Mouse (Mus musculus) liver, adult 2 months (tissue): Measurements from ENCODE around the gene Kcne4. TPM values are rescaled to one million over a fixed set of nuclear protein-coding genes. Genes with fewer than 3 reads are reported as not detected.
A peak's percentile ranks its signal among the peaks of the same experiment; 100 is the strongest.

Source experiments
- DNase-seq: peaks from one replicate; pipeline ENCODE4 v3.0.0-alpha.2; 2011; ENCODE audit warnings: low read depth, low spot score; ENCODE audit errors: extremely low read depth
- H3K27ac ChIP-seq: fragments of 200-500 bp; replicated peaks from 2 replicates; pipeline ENCODE4 v1.5.1; 2012; ENCODE audit warnings: low read depth, mild to moderate bottlenecking, control low read depth, inconsistent platforms, low read length; ENCODE audit not compliant: insufficient read depth
- H3K27me3 ChIP-seq: fragments of 200-500 bp; 2 replicates; pipeline ENCODE4 v1.6.1; 2012; ENCODE audit warnings: mild to moderate bottlenecking, moderate library complexity, low read length, inconsistent platforms; ENCODE audit not compliant: control insufficient read depth, insufficient read depth
- H3K36me3 ChIP-seq: fragments of 200-500 bp; 2 replicates; pipeline ENCODE4 v1.6.1; 2012; ENCODE audit warnings: low read length, inconsistent platforms; ENCODE audit not compliant: control insufficient read depth, insufficient read depth
- H3K4me1 ChIP-seq: fragments of 200-500 bp; 2 replicates; pipeline ENCODE4 v1.6.1; 2011; ENCODE audit warnings: low read length; ENCODE audit not compliant: control insufficient read depth, insufficient read depth
- H3K4me3 ChIP-seq: fragments of 200-500 bp; 2 replicates; pipeline ENCODE4 v1.5.1; 2011; ENCODE audit warnings: low read depth, mild to moderate bottlenecking, control low read depth, low read length, moderate library complexity; ENCODE audit not compliant: insufficient read depth
- H3K79me2 ChIP-seq: fragments of 200-500 bp; 2 replicates; pipeline ENCODE4 v1.6.1; 2012; ENCODE audit warnings: inconsistent platforms, mild to moderate bottlenecking, low read length, moderate library complexity; ENCODE audit not compliant: control insufficient read depth, insufficient read depth
- H3K9ac ChIP-seq: fragments of 200-500 bp; 2 replicates; pipeline ENCODE4 v1.6.1; 2012; ENCODE audit warnings: low read depth, mild to moderate bottlenecking, control low read depth, inconsistent platforms, low read length
- CTCF ChIP-seq: fragments of 200-500 bp; IDR thresholded peaks from 2 replicates; pipeline ENCODE4 v1.5.1; 2011; ENCODE audit warnings: low read depth, low read length, control low read depth
- POLR2A ChIP-seq: fragments of 200-500 bp; IDR thresholded peaks from 2 replicates; pipeline ENCODE4 v1.6.1; 2011; ENCODE audit warnings: low read length, control low read depth; ENCODE audit not compliant: insufficient read depth; ENCODE audit errors: extremely low read depth
- WGBS: fragments of 180-500 bp; shearing (Covaris S2); methylation state at CpG from one replicate; pipeline ENCODE4 v1.1.7; 2018; 5-methylcytosine and 5-hydroxymethylcytosine counted together
- polyA plus RNA-seq: library from polyadenylated mRNA; depleted of rRNA; stranded (reverse); fragments of >200 nt; gene quantifications from 2 replicates; pipeline ENCODE4 v1.2.3, GENCODE M21; 2012
- total RNA-seq: library from RNA; depleted of rRNA; stranded (reverse); fragments of >200 nt; gene quantifications from 2 replicates; pipeline ENCODE4 v1.2.3, GENCODE M21; 2014

The Kcne4 gene
- total and polyA plus RNA-seq, 2 experiments: 0.11 to 0.28 TPM

DNA sequence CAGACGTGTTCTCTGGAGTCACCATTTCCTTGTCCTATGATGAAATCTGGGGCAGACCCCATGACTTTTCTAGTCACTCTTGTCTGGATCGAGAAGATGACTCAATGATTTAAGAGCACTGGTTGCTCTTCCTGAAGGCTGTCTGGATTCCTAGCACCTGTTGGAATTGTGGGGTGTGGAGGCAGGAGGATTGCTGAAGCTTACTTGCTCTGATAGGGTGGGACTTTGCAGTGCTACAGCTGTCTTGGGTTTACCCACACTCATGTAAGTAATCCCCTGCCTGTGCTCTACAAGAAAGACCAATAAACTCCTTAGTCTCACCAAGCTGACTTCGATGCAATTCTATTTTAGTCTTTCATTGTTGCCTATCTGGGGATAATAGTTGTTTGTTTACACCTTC, 5.7 kb upstream of the Kcne4 start:
- H3K36me3 ChIP-seq: no peaks in the 10 kb centered on the region
- H3K4me1 ChIP-seq: no peaks in the 10 kb centered on the region
- H3K9ac ChIP-seq: no peak overlapping the region
- H3K79me2 ChIP-seq: no peaks in the 10 kb centered on the region
- H3K27ac ChIP-seq: no peak overlapping the region
- H3K27me3 ChIP-seq: no peaks in the 10 kb centered on the region
- WGBS: 75% methylated on average over 3 of the region's 3 CpGs
- no peak for DNase-seq
- no peak overlapping the region for H3K4me3 ChIP-seq
- TF ChIP-seq CTCF (no peak), POLR2A (no peak)

DNA sequence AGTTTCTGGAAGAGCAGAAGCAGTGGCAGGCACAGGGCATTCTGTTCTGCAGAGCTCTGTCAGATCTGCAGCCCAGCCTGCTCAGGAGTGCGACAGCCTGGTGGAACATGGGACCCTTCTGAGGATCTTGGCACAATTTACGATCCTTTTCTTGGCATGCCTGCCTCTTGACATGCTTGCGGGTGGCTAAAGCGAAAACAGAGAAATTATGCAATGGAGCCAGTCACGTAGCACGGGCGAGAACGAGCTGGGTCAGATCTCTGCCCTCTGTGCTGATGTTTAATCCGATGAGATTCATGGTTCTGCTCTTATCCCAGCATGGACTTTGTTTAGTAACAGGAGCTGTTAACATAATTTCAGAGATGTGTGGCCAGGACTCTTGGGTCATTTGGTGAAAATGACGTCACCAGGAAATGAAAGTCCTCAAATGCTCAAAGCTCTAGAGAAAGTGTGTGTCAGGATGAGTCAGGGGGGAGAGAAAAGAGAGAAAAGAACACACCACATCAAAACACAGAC, 4.5 kb upstream of the Kcne4 start:
- no peak for TF ChIP-seq POLR2A
- no peak for TF ChIP-seq CTCF
- H3K4me3 ChIP-seq: no peak overlapping the region
- H3K79me2 ChIP-seq: no peaks in the 10 kb centered on the region
- no peaks in the 10 kb centered on the region for H3K36me3 ChIP-seq
- H3K4me1 ChIP-seq: no peaks in the 10 kb centered on the region
- no peak overlapping the region for H3K9ac ChIP-seq
- H3K27ac ChIP-seq: no peak overlapping the region
- H3K27me3 ChIP-seq: no peaks in the 10 kb centered on the region
- 74% methylated on average over 10 of the region's 10 CpGs for WGBS
- DNase-seq: peak; percentile 57

DNA sequence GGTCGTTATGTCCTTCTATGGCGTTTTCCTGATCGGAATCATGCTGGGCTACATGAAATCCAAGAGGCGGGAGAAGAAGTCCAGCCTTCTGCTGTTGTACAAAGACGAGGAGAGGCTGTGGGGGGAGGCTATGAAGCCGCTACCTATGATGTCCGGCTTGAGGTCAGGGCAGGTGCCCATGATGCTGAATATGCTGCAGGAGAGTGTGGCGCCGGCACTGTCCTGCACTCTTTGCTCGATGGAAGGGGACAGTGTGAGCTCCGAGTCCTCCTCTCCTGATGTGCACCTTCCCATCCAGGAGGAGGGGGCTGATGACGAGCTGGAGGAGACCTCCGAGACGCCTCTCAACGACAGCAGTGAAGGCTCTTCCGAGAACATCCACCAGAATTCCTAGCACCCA, 1.2 kb downstream of the Kcne4 start:
- H3K27ac ChIP-seq: no peak overlapping the region
- DNase-seq: no peak
- TF ChIP-seq POLR2A: no peak
- TF ChIP-seq CTCF: no peak
- no peaks in the 10 kb centered on the region for H3K27me3 ChIP-seq
- H3K4me3 ChIP-seq: no peak overlapping the region
- H3K79me2 ChIP-seq: no peaks in the 10 kb centered on the region
- H3K9ac ChIP-seq: no peak overlapping the region
- WGBS: 89% methylated on average over 16 of the region's 16 CpGs
- H3K4me1 ChIP-seq: no peaks in the 10 kb centered on the region
- H3K36me3 ChIP-seq: no peaks in the 10 kb centered on the region

DNA sequence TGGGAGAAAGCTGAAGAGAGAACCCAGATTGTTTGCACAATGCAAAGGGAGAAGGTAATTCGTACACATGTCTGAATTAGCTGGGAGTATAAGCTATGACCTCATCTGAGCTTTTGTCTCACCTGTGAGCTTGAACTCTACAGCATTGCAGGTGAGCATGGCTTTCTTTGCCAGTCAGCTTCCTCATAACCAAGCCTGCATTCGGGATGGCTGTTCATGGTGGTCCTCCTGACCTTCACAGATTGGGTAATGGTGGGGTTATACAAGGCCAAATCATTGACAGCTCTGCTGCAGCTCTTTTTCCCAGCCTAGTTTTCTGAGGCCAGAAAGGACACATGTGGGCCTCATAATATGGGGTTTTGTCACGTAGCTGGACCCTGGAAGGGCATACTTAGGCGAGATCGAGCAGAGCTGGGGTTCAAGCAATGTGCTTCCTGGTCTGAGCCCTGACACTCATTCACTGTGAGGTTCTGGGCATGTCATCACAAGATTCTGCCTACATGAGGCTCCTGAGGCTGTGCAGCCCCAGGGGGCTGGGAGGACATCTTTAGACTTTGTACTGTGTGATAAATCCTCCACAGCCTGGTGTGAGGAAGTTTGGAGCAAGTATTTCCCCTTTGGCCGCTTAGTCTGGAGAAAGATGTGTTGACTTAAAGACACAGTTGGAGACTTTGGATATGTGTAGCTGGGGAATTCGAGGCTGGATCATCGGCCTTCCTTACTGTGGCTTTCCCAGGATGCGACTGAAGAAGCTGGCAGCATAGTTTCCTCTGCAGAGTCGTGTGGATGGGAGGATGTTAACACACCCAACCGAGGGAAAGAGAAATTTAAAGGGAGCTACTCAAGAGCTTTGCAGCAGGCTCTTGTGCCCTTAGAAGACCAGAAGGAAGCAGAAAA, 2.3 kb downstream of the Kcne4 start:
- no peaks in the 10 kb centered on the region for H3K79me2 ChIP-seq
- no peak overlapping the region for H3K4me3 ChIP-seq
- no peaks in the 10 kb centered on the region for H3K36me3 ChIP-seq
- H3K27ac ChIP-seq: peak overlapping the region; percentile 44
- H3K4me1 ChIP-seq: no peaks in the 10 kb centered on the region
- TF ChIP-seq POLR2A (no peak), CTCF (no peak)
- DNase-seq: peak; percentile 10
- no peak overlapping the region for H3K9ac ChIP-seq
- no peaks in the 10 kb centered on the region for H3K27me3 ChIP-seq
- 66% methylated on average over 11 of the region's 11 CpGs for WGBS

DNA sequence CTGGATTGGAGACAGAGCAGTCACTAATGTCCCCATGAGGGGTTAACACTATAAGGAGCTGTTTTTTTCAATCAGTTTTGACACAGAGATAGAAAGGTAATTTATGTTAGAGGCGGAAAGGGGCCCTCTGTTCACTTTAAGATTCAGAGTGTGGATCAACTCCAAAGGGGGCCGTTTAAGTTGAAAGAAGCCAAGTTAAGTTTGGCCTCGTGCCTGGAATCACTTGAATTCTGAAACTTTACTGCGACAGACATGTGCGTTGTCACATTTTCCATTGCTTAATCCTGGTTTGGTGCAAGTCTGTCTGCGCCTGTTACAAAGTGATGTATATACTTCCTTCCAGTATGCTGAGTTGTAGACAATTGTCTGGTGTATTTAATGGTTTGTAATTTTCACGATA, 3.0 kb downstream of the Kcne4 start:
- no peak for TF ChIP-seq CTCF
- no peak for TF ChIP-seq POLR2A
- no peaks in the 10 kb centered on the region for H3K27me3 ChIP-seq
- no peaks in the 10 kb centered on the region for H3K79me2 ChIP-seq
- no peaks in the 10 kb centered on the region for H3K36me3 ChIP-seq
- 53% methylated on average over 7 of the region's 7 CpGs for WGBS
- H3K9ac ChIP-seq: no peak overlapping the region
- H3K27ac ChIP-seq: no peak overlapping the region
- peak; percentile 28 for DNase-seq
- H3K4me3 ChIP-seq: no peak overlapping the region
- no peaks in the 10 kb centered on the region for H3K4me1 ChIP-seq

DNA sequence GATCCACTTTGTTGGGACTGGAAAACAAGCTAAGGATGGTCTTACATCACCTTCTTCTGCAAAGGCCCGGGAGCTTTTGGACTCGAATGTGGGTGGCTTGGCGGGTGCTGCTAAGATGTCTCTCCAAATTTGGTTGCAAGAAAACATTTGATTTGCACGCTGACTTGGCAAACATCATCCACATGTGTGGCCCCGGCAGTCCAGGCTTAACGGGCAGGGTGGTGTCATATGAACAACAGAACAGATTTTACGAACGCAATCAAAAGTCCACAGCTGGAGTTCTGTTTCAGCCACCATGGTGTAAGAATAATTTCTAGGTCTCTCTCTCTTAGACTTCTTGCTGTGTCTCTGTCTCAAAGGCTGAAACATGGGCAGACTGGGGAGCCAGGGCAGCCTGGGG, 3.6 kb downstream of the Kcne4 start:
- Histone ChIP-seq H3K36me3 (no peaks in the 10 kb centered on the region), H3K27me3 (no peaks in the 10 kb centered on the region), H3K9ac (no peak overlapping the region), H3K27ac (no peak overlapping the region), H3K79me2 (no peaks in the 10 kb centered on the region), H3K4me3 (no peak overlapping the region), H3K4me1 (no peaks in the 10 kb centered on the region)
- DNase-seq: no peak
- no peak for TF ChIP-seq CTCF
- TF ChIP-seq POLR2A: no peak
- WGBS: 86% methylated on average over 8 of the region's 8 CpGs
